Mouse (Mus musculus): ENCODE data around the gene Ankrd35. TPM values are rescaled to one million over a fixed set of nuclear protein-coding genes. Genes with fewer than 3 reads are reported as not detected.
A peak's percentile ranks its signal among the peaks of the same experiment; 100 is the strongest.

The Ankrd35 gene
- polyA plus RNA-seq, 1 experiment from 2014 or later: 1.1 TPM

DNA sequence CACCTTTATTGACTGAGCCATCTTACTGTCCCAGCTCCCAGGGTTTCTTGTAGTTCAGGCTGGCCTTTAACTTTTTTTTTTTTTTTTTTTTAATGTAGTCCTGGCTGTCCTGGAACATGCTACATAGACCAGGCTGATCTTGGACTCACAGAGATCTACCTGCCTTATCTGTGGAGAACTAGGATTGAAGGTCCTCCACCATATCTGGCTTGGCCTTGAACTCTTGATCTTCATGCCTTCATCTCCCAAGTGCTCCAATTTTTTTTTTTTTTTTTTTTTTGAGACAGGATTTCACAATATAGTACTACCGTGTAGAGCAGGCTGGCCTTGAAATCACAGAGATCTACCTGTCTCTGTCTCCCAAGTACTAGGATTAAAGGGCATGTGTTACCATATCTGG is 23.6 kb downstream of the Ankrd35 start:
- WGBS: 91% methylated on average over 1 of the region's 1 CpGs
- no peaks in the 10 kb centered on the region for H3K9me3 ChIP-seq (replicated peaks)
- H3K27me3 ChIP-seq: 0 out of 2 replicates have a peak, but pooled peaks cover 15% of the 10 kb centered on the region
- H3K4me1 ChIP-seq: peaks cover 28% of the 10 kb centered on the region
- H3K9ac ChIP-seq: no peak overlapping the region
- no peak for ATAC-seq (replicated peaks; ENCODE audit: low FRiP score)
- no peak overlapping the region for H3K27ac ChIP-seq
- no peak overlapping the region for H3K4me3 ChIP-seq (replicated peaks)
- no peak overlapping the region for H3K4me2 ChIP-seq
- no peaks in the 10 kb centered on the region for H3K36me3 ChIP-seq

DNA sequence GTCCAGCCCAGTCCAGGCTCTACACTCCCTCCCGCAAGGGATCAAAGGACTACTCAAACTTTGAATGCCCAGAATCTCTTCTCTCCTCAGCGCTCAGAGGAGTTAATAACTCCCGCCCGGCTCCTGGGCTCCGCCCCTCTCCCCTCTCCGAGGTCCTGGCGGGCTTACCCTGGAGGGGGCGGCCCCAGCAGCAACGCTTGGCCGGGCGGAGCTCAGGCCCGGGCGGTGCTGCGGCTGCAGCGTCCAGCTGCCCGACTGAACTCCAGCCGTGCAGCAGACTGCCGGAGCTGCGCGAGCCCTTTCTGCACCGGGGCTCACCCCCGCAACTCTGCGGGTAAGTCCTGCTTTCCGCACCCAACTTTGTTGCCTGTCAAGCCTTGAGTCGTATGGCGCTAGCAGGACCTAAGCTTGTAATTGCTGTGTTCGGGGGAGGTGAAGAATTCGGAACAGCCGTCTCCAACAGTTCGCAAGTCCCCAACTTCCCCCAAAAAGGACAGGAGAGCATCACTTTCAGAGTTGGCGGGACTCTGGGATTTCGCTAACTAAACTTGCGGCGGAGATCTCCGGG is 26.4 kb downstream of the Ankrd35 start, which contains the start of gene Pias3:
Gene Pias3 (plus strand): TSS at position 187 of the 568 bp plus-strand sequence.
- WGBS: 0% methylated on average over 35 of the region's 35 CpGs
- no peaks in the 10 kb centered on the region for H3K9me3 ChIP-seq (replicated peaks)
- H3K4me3 ChIP-seq (replicated peaks): peak within 1 kb of the TSS; percentile 80
- no peaks in the 10 kb centered on the region for H3K27me3 ChIP-seq
- peak within 1 kb of the TSS; percentile 96 for H3K27ac ChIP-seq
- H3K36me3 ChIP-seq: peaks cover 18% of the 10 kb centered on the region
- H3K9ac ChIP-seq: peak within 1 kb of the TSS; percentile 80
- H3K4me2 ChIP-seq: peak within 1 kb of the TSS; percentile 82
- H3K4me1 ChIP-seq: peaks cover 41% of the 10 kb centered on the region
- ATAC-seq (replicated peaks; ENCODE audit: low FRiP score): peak; percentile 90

DNA sequence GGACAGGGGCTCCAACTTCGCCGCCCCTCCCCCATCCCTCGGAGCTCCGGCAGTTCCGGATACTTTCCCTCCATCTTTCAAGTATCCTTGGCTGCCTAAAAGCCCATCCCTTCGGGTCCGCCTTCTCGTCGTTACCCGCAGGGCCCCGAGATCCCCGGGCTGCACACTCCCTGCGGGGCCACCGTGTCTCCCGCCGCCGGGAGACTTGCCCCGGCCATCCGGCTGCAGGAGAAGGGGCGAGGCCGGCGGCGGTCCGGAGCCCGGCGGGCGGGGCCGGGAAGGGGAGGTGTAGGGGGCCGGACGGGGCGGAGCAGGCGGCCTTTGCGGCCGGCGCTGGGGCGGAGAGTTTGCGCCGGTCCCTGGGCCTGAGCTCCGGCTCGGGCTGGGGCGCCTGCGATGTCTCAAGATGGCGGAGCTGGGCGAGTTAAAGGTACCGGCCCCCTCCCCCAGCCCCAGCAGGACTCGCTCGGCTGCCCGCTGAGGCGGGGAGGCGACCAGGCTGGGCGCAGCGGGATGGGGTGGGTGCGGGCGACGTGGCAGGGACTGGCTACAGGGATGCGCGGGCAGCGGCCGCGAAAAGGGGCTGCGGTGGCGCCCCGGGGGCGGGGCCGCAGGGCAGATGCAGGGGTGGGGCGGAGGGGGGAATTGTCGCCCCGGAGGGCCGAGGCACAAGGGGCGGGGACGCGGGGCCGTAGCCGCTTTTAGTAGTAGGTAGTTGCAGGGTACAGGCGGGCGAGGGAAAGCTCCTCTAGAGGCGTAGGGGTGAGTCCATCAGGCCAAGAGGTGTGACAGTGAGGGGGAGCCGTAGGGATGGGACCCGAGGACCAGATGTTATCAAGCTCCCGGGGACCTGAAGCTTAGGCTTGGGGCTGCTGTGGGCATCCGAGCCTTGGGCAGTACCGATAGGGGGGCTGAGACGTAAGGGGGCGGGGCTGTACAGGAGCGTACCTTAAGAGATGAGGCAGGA is 27.1 kb downstream of the Ankrd35 start:
- peak overlapping the region; percentile 80 for H3K4me3 ChIP-seq (replicated peaks)
- no peaks in the 10 kb centered on the region for H3K27me3 ChIP-seq
- peak overlapping the region; percentile 82 for H3K4me2 ChIP-seq
- peaks cover 25% of the 10 kb centered on the region for H3K36me3 ChIP-seq
- H3K4me1 ChIP-seq: peaks cover 41% of the 10 kb centered on the region
- peak; percentile 94 for ATAC-seq (replicated peaks; ENCODE audit: low FRiP score)
- peak overlapping the region; percentile 96 for H3K27ac ChIP-seq
- H3K9ac ChIP-seq: peak overlapping the region; percentile 80
- no peaks in the 10 kb centered on the region for H3K9me3 ChIP-seq (replicated peaks)
- WGBS: under 1% methylated on average over 80 of the region's 85 CpGs

DNA sequence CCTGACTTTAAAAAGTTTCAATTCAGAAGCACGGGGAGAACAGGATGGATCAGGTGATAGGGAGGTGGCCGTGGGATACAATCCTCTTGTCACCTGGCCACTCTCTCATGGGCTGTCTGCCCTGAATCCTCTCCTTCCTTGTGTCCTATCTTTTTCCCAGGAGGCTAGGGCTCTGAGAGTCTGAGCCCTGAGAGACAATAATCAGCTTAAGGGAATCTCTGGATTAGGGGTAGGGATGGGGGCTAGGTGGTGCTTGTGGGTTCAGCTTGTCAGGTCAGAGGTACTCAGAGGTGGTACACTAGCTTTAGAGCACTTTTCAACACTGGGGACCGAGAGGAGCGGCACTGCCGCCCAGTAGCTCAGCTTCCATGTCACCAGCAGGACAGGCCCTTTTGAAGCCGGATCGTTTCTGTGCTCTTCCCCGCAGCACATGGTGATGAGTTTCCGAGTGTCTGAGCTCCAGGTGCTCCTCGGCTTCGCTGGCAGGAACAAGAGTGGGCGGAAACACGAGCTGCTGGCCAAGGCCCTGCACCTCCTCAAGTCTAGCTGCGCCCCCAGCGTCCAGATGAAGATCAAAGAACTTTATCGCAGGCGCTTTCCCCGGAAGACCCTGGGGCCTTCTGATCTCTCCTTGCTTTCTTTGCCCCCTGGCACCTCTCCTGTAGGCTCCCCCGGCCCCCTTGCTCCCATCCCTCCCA is 29.2 kb downstream of the Ankrd35 start:
- no peaks in the 10 kb centered on the region for H3K27me3 ChIP-seq
- no peak for ATAC-seq (replicated peaks; ENCODE audit: low FRiP score)
- peaks cover 38% of the 10 kb centered on the region for H3K4me1 ChIP-seq
- 0 out of 2 replicates have a peak overlapping the region, but pooled peaks have one; percentile 14 for H3K9ac ChIP-seq
- H3K27ac ChIP-seq: no peak overlapping the region
- H3K9me3 ChIP-seq (replicated peaks): no peaks in the 10 kb centered on the region
- 23% methylated on average over 19 of the region's 19 CpGs for WGBS
- H3K36me3 ChIP-seq: peaks cover 45% of the 10 kb centered on the region
- H3K4me3 ChIP-seq (replicated peaks): no peak overlapping the region
- H3K4me2 ChIP-seq: 0 out of 2 replicates have a peak overlapping the region, but pooled peaks have one; percentile 16

DNA sequence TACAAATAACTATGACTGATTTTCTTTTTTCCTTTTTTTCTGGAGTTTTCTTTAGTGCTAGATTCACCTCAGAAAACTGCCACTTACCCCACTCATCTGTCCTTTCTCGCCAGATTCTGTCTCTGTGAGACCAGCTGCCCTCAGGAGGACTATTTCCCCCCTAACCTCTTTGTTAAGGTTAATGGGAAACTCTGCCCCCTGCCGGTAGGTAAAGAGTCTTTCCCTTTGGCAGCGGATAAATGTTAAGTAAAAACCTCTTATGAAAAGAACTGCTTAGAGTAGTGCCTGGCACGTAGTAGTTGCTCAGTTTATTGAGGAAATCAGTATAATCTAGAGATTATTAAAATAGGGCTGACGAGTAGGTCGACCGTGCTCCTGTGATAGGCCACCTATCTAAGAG is 30.4 kb downstream of the Ankrd35 start:
- Histone ChIP-seq H3K4me2 (no peak overlapping the region), H3K4me1 (peaks cover 32% of the 10 kb centered on the region), H3K36me3 (peaks cover 57% of the 10 kb centered on the region), H3K4me3 (replicated peaks) (no peak overlapping the region), H3K27me3 (no peaks in the 10 kb centered on the region), H3K27ac (no peak overlapping the region), H3K9ac (no peak overlapping the region), H3K9me3 (replicated peaks) (no peaks in the 10 kb centered on the region)
- 64% methylated on average over 7 of the region's 7 CpGs for whole genome bisulfite sequencing
- ATAC-seq (replicated peaks; ENCODE audit: low FRiP score): no peak

DNA sequence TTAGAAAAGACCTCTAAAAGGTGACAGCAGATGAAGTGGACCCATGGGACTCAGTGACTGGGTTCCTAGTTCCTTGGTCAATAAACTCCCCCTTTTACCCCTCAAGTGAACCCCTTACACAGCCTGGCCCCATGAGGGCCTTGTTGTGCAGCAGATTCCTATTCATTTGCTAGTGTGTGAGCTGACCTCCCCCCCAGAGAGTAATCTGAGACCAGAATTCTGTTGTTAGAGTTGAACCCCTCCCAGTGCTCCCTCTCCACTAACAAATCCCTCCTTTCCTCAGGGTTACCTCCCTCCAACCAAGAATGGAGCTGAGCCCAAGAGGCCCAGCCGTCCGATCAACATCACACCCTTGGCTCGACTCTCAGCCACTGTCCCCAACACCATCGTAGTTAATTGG is 31.1 kb downstream of the Ankrd35 start:
- Histone ChIP-seq H3K27me3 (no peaks in the 10 kb centered on the region), H3K4me2 (no peak overlapping the region), H3K36me3 (peaks cover 63% of the 10 kb centered on the region), H3K9me3 (replicated peaks) (no peaks in the 10 kb centered on the region), H3K4me3 (replicated peaks) (no peak overlapping the region), H3K4me1 (peaks cover 25% of the 10 kb centered on the region), H3K27ac (no peak overlapping the region), H3K9ac (no peak overlapping the region)
- ATAC-seq (replicated peaks; ENCODE audit: low FRiP score): no peak
- 78% methylated on average over 4 of the region's 4 CpGs for WGBS

DNA sequence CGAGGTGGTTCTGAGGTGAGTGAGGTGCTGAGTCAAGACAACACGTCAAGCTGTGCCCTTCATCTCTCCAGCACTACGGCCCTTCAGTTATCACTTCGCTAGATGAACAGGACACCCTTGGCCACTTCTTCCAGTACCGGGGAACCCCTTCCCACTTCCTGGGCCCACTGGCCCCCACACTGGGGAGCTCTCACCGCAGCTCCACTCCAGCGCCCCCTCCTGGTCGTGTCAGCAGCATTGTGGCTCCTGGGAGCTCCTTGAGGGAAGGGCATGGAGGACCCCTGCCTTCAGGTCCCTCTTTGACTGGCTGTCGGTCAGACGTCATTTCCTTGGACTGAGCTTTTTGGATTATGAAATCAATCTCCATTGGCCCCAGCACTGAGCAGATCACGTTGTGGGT is 34.8 kb downstream of the Ankrd35 start:
- Histone ChIP-seq H3K4me3 (replicated peaks) (no peak overlapping the region), H3K36me3 (peaks cover 66% of the 10 kb centered on the region), H3K27ac (no peak overlapping the region), H3K9me3 (replicated peaks) (no peaks in the 10 kb centered on the region), H3K27me3 (0 out of 2 replicates have a peak, but pooled peaks cover 6% of the 10 kb centered on the region), H3K9ac (no peak overlapping the region), H3K4me2 (no peak overlapping the region), H3K4me1 (peaks cover 9% of the 10 kb centered on the region)
- ATAC-seq (replicated peaks; ENCODE audit: low FRiP score): no peak
- WGBS: 71% methylated on average over 11 of the region's 11 CpGs

DNA sequence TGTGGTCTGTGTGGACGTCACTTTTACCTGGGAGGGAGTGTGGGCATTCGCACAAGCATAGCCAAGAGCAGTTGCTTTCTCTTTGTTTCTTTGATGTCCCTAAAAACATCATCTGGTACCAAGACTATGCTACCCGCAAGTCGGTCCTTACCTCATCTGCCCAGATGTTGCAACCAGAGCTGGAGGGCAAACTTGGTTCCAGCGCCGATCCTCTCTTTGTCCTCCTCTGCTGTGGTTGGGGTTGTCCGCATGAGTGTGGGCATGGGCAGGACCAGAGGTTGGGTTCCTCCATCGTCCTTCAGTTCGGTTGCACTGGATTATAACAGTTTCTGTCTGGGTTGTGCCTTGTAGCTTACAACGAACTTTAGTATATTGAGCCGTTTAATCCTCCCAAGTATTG is 36.3 kb downstream of the Ankrd35 start:
- Histone ChIP-seq H3K4me1 (peaks cover 8% of the 10 kb centered on the region), H3K4me2 (no peak overlapping the region), H3K36me3 (peaks cover 66% of the 10 kb centered on the region), H3K9ac (no peak overlapping the region), H3K27me3 (0 out of 2 replicates have a peak, but pooled peaks cover 6% of the 10 kb centered on the region), H3K9me3 (replicated peaks) (no peaks in the 10 kb centered on the region), H3K4me3 (replicated peaks) (no peak overlapping the region), H3K27ac (no peak overlapping the region)
- 88% methylated on average over 11 of the region's 11 CpGs for WGBS
- no peak for ATAC-seq (replicated peaks; ENCODE audit: low FRiP score)

DNA sequence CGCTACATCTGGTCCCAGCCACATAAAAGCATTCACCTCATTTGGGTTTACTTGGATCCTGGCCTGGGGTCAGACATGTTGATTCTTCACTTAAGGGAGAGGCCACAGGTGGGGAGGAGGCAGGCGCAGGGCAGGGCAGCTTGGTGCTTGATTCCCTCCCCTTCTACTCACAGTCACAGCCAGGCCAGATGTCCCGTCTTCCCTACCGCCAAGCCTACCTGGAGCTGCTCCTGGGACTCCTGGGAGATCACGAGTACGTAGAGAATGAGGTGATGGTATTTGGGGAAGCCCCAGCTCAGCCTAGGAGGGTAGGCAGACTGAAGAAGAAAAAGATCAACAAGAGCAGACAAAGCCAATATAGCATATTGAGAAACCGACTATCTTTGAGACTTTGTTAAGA is 37.1 kb downstream of the Ankrd35 start:
- H3K4me3 ChIP-seq (replicated peaks): no peak overlapping the region
- no peak overlapping the region for H3K27ac ChIP-seq
- whole genome bisulfite sequencing: 73% methylated on average over 7 of the region's 7 CpGs
- no peak overlapping the region for H3K4me2 ChIP-seq
- 0 out of 2 replicates have a peak, but pooled peaks cover 6% of the 10 kb centered on the region for H3K27me3 ChIP-seq
- H3K9me3 ChIP-seq (replicated peaks): no peaks in the 10 kb centered on the region
- H3K4me1 ChIP-seq: peaks cover 8% of the 10 kb centered on the region
- H3K36me3 ChIP-seq: peaks cover 66% of the 10 kb centered on the region
- no peak overlapping the region for H3K9ac ChIP-seq
- ATAC-seq (replicated peaks; ENCODE audit: low FRiP score): no peak

DNA sequence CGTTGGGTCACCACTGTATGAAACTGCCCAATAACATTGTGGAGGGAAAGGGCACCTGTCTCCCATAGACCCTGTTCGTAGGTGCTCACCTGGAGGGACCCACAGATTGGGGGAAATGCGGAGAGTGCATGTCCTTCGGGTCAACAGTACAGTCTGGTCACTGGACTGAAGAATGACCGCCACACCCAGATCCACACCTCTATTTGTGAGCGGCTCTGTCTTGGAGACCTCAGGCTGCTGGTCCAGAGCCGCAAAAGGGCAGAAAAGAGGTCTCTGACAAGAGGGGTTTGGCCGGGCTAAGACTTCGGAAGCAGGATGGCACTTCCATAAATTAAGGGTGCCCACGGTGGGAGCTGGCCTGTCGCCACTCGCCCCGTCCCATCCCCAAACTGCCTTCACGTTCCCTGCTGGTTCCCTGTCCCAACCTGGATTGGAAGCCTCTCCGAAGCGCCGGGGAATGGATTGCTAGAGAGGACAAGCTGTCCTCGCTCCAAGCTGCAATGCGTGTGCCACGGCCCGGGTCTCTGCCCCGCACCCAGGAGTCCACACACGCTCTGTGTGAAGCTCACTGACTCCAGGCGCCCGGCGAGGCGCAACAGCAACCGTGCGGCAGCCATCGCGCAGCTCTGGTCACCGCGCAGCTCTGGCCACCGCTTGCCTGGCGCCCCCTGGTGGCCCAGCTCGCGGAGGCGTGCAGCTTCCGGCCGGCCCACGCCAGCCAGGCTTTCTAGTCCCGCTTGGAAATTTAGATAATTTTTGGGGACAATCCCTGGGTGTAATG is 38.2 kb downstream of the Ankrd35 start, which contains the start of gene Nudt17:
Gene Nudt17 (minus strand): TSS at position 660 of the 781 bp plus-strand sequence.
- Histone ChIP-seq H3K9me3 (replicated peaks) (no peaks in the 10 kb centered on the region), H3K27ac (no peak within 1 kb of the TSS), H3K9ac (peak within 1 kb of the TSS; percentile 47), H3K4me1 (peaks cover 8% of the 10 kb centered on the region), H3K4me3 (replicated peaks) (peak within 1 kb of the TSS; percentile 49), H3K4me2 (peak within 1 kb of the TSS; percentile 86), H3K36me3 (peaks cover 68% of the 10 kb centered on the region), H3K27me3 (0 out of 2 replicates have a peak, but pooled peaks cover 6% of the 10 kb centered on the region)
- 4% methylated on average over 42 of the region's 42 CpGs for WGBS
- ATAC-seq (replicated peaks; ENCODE audit: low FRiP score): peak; percentile 89

DNA sequence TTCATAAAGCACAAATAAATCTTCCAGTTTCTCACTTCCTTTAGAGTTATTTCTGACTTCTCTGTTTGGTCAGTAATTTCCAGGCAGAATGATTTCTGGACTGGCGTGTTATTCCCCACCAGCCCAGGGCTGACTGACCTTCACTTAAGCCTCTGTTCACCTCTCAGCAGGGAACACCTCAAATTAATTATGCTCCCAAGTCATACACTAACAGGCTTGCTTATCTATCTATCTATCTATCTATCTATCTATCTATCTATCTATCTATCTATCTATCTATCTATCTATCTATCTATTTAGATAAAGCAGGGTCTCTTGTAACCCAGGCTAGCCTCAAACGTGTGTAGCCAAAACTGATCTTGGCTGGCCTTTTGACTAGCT is 38.7 kb downstream of the Ankrd35 start:
- H3K27ac ChIP-seq: no peak overlapping the region
- H3K4me2 ChIP-seq: peak overlapping the region; percentile 86
- 48% methylated on average over 2 of the region's 2 CpGs for WGBS
- H3K4me1 ChIP-seq: peaks cover 8% of the 10 kb centered on the region
- 0 out of 2 replicates have a peak, but pooled peaks cover 6% of the 10 kb centered on the region for H3K27me3 ChIP-seq
- no peak overlapping the region for H3K4me3 ChIP-seq (replicated peaks)
- H3K36me3 ChIP-seq: peaks cover 68% of the 10 kb centered on the region
- ATAC-seq (replicated peaks; ENCODE audit: low FRiP score): peak; percentile 11; the same call in 1 of the 2 replicates
- no peaks in the 10 kb centered on the region for H3K9me3 ChIP-seq (replicated peaks)
- no peak overlapping the region for H3K9ac ChIP-seq

Measured in kidney, embryonic 15.5 days (tissue).